Mouse (Mus musculus): ENCODE results near the gene C2cd5.

Gene C2cd5

GRCm38 (mm10) chr6:143115505-143115904 lies 15.6 kb upstream of the C2cd5 start:
- DNase-seq (ENCODE audit: low spot score) = no peak

- no peak for DNase-seq (ENCODE audit: low spot score)
Measured at GRCm38 (mm10) chr6:143115011-143115445, 15.1 kb upstream of the C2cd5 start.

GRCm38 (mm10) chr6:143114556-143114955 lies 14.6 kb upstream of the C2cd5 start:
- no peak for DNase-seq (ENCODE audit: low spot score)

GRCm38 (mm10) chr6:143110371-143110770 lies 10.4 kb upstream of the C2cd5 start:
- DNase-seq (ENCODE audit: low spot score) = no peak

GRCm38 (mm10) chr6:143109622-143110218 lies 9.8 kb upstream of the C2cd5 start:
- no peak for DNase-seq (ENCODE audit: low spot score)

GRCm38 (mm10) chr6:143108031-143108430 lies 8.1 kb upstream of the C2cd5 start:
- DNase-seq (ENCODE audit: low spot score) = no peak

- no peak for DNase-seq (ENCODE audit: low spot score)
Measured at GRCm38 (mm10) chr6:143107611-143108010, 7.7 kb upstream of the C2cd5 start.

- no peak for DNase-seq (ENCODE audit: low spot score)
Measured at GRCm38 (mm10) chr6:143105766-143106165, 5.8 kb upstream of the C2cd5 start.

GRCm38 (mm10) chr6:143103981-143104680 lies 4.2 kb upstream of the C2cd5 start:
- DNase-seq (ENCODE audit: low spot score) = no peak

GRCm38 (mm10) chr6:143100478-143101115 lies 656 bp upstream of the C2cd5 start:
- DNase-seq (ENCODE audit: low spot score) = no peak

- DNase-seq (ENCODE audit: low spot score) = no peak
Measured at GRCm38 (mm10) chr6:143099281-143099680, 660 bp downstream of the C2cd5 start.

GRCm38 (mm10) chr6:143095126-143095525 lies 4.8 kb downstream of the C2cd5 start:
- DNase-seq (ENCODE audit: low spot score) = no peak

- no peak for DNase-seq (ENCODE audit: low spot score)
Measured at GRCm38 (mm10) chr6:143092856-143093255, 7.1 kb downstream of the C2cd5 start.

GRCm38 (mm10) chr6:143091076-143091475 lies 8.9 kb downstream of the C2cd5 start:
- DNase-seq (ENCODE audit: low spot score) = no peak

- no peak for DNase-seq (ENCODE audit: low spot score)
Measured at GRCm38 (mm10) chr6:143087332-143087731, 12.6 kb downstream of the C2cd5 start.

- no peak for DNase-seq (ENCODE audit: low spot score)
Measured at GRCm38 (mm10) chr6:143085898-143086297, 14.0 kb downstream of the C2cd5 start.

GRCm38 (mm10) chr6:143084314-143085025 lies 15.5 kb downstream of the C2cd5 start:
- DNase-seq (ENCODE audit: low spot score) = no peak

- DNase-seq (ENCODE audit: low spot score) = no peak
Measured at GRCm38 (mm10) chr6:143081479-143082106, 18.3 kb downstream of the C2cd5 start.

GRCm38 (mm10) chr6:143080774-143081173 lies 19.2 kb downstream of the C2cd5 start:
- no peak for DNase-seq (ENCODE audit: low spot score)

GRCm38 (mm10) chr6:143079126-143079525 lies 20.8 kb downstream of the C2cd5 start:
- no peak for DNase-seq (ENCODE audit: low spot score)

GRCm38 (mm10) chr6:143076461-143076860 lies 23.5 kb downstream of the C2cd5 start:
- no peak for DNase-seq (ENCODE audit: low spot score)

GRCm38 (mm10) chr6:143073914-143074313 lies 26.0 kb downstream of the C2cd5 start:
- DNase-seq (ENCODE audit: low spot score) = no peak
